Mouse (Mus musculus): ENCODE measurements around the gene Cela2a. TPM values are rescaled to one million over a fixed set of nuclear protein-coding genes. Genes with fewer than 3 reads are reported as not detected.

The Cela2a gene
- polyA plus RNA-seq (2015; fragmentation: Nextera tagmentation; extraction: Ambion mirVana), result 0.12 and 0.39 TPM in 2 replicates

DNA sequence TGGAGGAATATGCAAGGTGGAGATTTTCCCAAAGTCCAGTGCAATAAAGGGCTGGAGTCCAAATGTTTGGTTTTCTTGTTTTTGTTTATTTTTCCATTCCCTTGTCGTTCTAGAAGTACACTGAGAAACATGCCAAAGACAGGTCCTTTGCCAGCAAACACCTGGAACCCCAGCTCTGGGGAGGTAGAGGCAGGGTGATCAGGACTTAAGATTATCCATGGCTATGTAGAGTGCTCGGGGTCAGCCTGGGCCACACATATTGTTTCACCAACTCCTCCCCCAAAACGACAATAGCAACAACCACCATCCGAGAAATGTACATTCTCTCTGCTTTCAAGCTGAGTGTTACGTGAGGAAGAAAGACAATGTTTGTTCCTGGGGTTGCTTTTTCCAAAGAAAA lies at the start of gene Cela2a:
Gene Cela2a (minus strand): TSS at position 101 of the 400 bp plus-strand sequence.

DNA sequence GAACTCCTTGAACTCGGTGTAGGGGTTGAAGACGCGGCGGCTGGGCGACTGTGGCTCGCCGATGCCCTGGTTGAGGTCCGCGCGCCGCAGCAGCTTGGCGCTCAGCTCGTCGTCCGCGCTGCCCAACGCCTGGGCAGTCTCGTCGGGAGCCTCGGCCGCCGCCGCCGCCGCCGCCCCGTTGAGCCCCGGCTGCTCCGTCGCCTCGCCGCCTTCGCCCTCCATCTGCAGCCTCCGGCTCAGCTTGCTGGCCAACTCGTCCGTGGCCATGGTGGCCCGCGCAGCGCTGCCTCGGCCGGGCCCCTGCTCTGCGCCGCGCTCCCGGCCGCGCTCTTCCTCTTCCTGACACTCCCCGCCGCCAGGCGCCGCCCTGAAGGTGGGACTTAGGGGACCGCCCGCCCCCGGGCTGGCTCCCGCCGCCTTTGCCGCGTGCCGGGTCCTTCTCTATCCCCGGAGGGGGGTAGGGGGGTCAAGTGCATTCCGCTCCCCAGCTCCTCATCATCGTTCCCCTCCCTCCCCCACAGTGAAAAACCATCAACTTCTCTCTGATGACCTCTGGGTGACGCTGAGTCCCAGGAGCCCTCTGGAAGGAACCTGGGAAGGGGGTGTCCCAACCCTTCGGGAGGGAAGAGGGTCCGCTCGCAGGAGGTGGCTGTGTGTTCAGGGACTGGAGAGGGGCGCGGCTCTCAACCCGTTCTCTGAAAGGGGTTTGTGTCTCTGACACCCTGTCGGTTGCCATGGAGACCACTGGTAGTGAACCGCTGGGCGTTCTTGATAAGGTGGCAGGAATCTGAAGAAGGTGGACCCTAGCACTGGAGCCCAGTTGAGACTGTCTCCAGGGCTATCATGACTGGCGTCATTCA lies 48.9 kb upstream of the Cela2a start, which contains the start of gene Efhd2:
Gene Efhd2 (minus strand): TSS at position 320 of the 860 bp plus-strand sequence.

DNA sequence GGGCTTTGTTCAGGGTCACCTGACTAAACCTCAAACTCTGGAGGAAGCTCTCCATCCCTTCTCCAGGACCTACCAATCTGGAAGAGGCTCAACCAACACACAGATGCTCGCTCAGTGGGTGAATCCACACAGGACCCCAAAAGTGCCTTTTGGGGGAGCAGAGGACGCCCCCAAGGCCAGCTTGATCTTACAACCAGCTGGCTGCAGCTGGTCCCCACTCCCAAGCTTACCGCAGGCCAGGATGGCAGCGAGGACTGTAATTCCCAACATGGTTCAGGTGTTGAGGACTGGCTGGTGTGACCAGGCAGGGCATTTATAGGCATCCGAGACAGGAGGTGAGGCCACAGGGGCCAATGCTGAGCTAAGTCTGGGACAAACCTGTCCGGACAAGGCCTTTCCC lies 20.0 kb upstream of the Cela2a start, which contains the start of gene Ctrc:
Gene Ctrc (minus strand): TSS at position 361 of the 400 bp plus-strand sequence.

DNA sequence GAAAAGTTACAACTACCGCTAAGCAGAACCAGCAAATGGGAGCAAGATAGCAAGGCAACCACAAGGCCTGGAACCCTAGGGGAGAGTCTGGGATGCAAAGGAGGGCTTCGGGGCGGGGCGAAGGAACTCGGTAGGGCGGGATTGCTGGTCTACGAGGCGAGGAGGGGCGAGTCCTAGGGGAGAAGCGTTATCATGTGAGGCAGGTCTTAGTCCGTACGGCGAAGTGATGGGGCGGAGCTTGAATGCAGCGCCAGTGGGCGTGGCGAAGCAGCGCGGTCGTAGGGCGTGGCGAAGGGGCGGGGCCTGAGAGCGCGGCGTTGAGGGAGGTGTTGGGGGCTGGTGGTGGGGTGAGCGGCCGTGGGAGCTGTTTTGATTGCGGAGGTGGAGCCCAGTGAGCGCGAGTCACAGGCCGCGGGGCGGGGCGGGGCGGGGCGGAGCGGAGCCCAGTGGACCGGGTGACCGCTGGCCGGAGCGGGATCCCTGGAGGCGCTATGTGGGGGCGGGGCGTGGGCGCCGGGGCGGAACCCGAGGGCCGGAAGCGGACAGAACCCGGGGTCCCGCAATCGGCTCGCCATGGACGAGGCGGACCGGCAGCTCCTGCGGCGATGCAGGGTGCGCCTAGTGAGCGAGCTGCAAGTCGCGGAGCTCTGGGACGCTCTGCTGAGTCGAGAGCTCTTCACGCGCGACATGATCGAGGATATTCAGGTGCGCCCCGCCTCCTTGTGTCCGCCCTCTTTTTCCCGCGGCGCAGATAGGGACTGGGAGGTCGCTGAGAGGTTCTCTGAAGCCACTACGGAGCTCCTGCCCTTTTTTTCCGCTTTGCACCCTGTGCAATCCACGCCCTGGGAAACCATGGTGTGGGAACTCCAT lies 32.4 kb downstream of the Cela2a start, which contains the start of gene Casp9:
Gene Casp9 (plus strand): TSS at position 331 of the 870 bp plus-strand sequence.

DNA sequence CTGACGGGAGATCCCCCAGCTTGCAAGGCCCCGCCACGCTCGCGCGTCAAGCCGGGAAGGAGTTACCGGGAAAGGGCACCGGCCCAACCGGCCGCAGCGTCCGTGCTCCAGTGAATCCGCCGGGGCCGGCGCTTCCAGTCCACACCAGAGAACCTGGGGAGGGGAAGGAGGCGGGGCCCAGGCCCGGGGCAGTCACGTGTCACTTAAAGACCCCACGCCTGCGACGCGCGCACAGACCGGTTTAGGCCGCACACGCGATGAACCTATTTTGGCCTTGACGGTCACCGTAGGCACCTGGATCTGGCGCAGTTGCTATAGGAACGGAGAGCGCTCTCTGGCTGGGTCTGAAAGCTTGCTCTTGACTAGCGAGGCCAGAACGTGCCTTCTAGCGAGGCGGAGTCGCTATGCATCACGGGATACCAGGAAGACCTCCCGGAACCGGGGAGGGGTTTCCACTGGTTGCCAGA lies 35.4 kb downstream of the Cela2a start, which contains the start of gene Dnajc16:
Gene Dnajc16 (minus strand): TSS at position 408 of the 467 bp plus-strand sequence.

Other genes with a start within 250 kb of the Cela2a start
- 22.7 and 34.9 TPM in 2 replicates for gene Fblim1, start 220.1 kb downstream of the Cela2a start, polyA plus RNA-seq (2015; fragmentation: Nextera tagmentation; extraction: Ambion mirVana)
- 1.8 and 2.6 TPM in 2 replicates for gene Tmem82, start 207.5 kb downstream of the Cela2a start, polyA plus RNA-seq (2015; fragmentation: Nextera tagmentation; extraction: Ambion mirVana)
- gene Slc25a34, start 202.3 kb downstream of the Cela2a start, polyA plus RNA-seq (2015; fragmentation: Nextera tagmentation; extraction: Ambion mirVana), result 1.5 and 2.2 TPM in 2 replicates
- gene Plekhm2, start 161.3 kb downstream of the Cela2a start, polyA plus RNA-seq (2015; fragmentation: Nextera tagmentation; extraction: Ambion mirVana), result 5.7 and 7.2 TPM in 2 replicates
- gene Rsc1a1, start 140.6 kb downstream of the Cela2a start, polyA plus RNA-seq (2015; fragmentation: Nextera tagmentation; extraction: Ambion mirVana), result not detected in 2 replicates
- gene Ddi2, start 102.7 kb downstream of the Cela2a start, polyA plus RNA-seq (2015; fragmentation: Nextera tagmentation; extraction: Ambion mirVana), result 9.7 and 17.0 TPM in 2 replicates
- gene Agmat, start 79.5 kb downstream of the Cela2a start, polyA plus RNA-seq (2015; fragmentation: Nextera tagmentation; extraction: Ambion mirVana), result 7.0 and 7.7 TPM in 2 replicates
- 3.3 and 5.2 TPM in 2 replicates for gene Dnajc16, start 35.2 kb downstream of the Cela2a start, polyA plus RNA-seq (2015; fragmentation: Nextera tagmentation; extraction: Ambion mirVana)
- gene Casp9, start 32.5 kb downstream of the Cela2a start, polyA plus RNA-seq (2015; fragmentation: Nextera tagmentation; extraction: Ambion mirVana), result 13.7 and 20.1 TPM in 2 replicates
- gene Ctrc, start 20.2 kb upstream of the Cela2a start, polyA plus RNA-seq (2015; fragmentation: Nextera tagmentation; extraction: Ambion mirVana), result not detected in 2 replicates
- 45.3 and 51.3 TPM in 2 replicates for gene Efhd2, start 48.8 kb upstream of the Cela2a start, polyA plus RNA-seq (2015; fragmentation: Nextera tagmentation; extraction: Ambion mirVana)
- 1.3 and 1.4 TPM in 2 replicates for gene Fhad1, start 188.9 kb upstream of the Cela2a start, polyA plus RNA-seq (2015; fragmentation: Nextera tagmentation; extraction: Ambion mirVana)

Data from adrenal gland, postnatal 0 days (tissue).